Mouse (Mus musculus): Measurements from ENCODE around the gene Epha4. TPM values are rescaled to one million over a fixed set of nuclear protein-coding genes. Genes with fewer than 3 reads are reported as not detected.

Gene Epha4
- total RNA-seq, 2 experiments from 2014 or later, result 298 to 325 TPM

GRCm38 (mm10) chr1:77444648-77445047 is 70.2 kb downstream of the Epha4 start:
- no peak for DNase-seq

- no peak for DNase-seq
These were observed 72.9 kb downstream of the Epha4 start for GRCm38 (mm10) chr1:77441987-77442386.

- no peak for DNase-seq
These were observed 73.5 kb downstream of the Epha4 start for GRCm38 (mm10) chr1:77441401-77441800.

GRCm38 (mm10) chr1:77440512-77440911 is 74.4 kb downstream of the Epha4 start:
- DNase-seq, result no peak

- DNase-seq, result no peak
These were observed 75.4 kb downstream of the Epha4 start for GRCm38 (mm10) chr1:77439383-77440074.

GRCm38 (mm10) chr1:77438639-77439038 is 76.2 kb downstream of the Epha4 start:
- no peak for DNase-seq

GRCm38 (mm10) chr1:77437881-77438610 is 76.8 kb downstream of the Epha4 start:
- DNase-seq, result no peak

GRCm38 (mm10) chr1:77435045-77435444 is 79.8 kb downstream of the Epha4 start:
- no peak for DNase-seq

- DNase-seq, result no peak
These were observed 81.7 kb downstream of the Epha4 start for GRCm38 (mm10) chr1:77433148-77433547.

- DNase-seq, result no peak
These were observed 82.4 kb downstream of the Epha4 start for GRCm38 (mm10) chr1:77432489-77432888.

- DNase-seq, result no peak
These were observed 85.7 kb downstream of the Epha4 start for GRCm38 (mm10) chr1:77429174-77429573.

- DNase-seq, result no peak
These were observed 87.9 kb downstream of the Epha4 start for GRCm38 (mm10) chr1:77426956-77427355.

- no peak for DNase-seq
These were observed 89.7 kb downstream of the Epha4 start for GRCm38 (mm10) chr1:77425171-77425570.

- DNase-seq, result no peak
These were observed 93.8 kb downstream of the Epha4 start for GRCm38 (mm10) chr1:77421081-77421480.

- no peak for DNase-seq
These were observed 94.5 kb downstream of the Epha4 start for GRCm38 (mm10) chr1:77420348-77420747.

- no peak for DNase-seq
These were observed 98.0 kb downstream of the Epha4 start for GRCm38 (mm10) chr1:77416872-77417271.

GRCm38 (mm10) chr1:77412871-77413669 is 101.8 kb downstream of the Epha4 start:
- no peak for DNase-seq

GRCm38 (mm10) chr1:77412285-77412684 is 102.6 kb downstream of the Epha4 start:
- DNase-seq, result no peak

GRCm38 (mm10) chr1:77411222-77411621 is 103.7 kb downstream of the Epha4 start:
- DNase-seq, result no peak

GRCm38 (mm10) chr1:77410716-77411115 is 104.2 kb downstream of the Epha4 start:
- DNase-seq, result no peak

- no peak for DNase-seq
These were observed 104.7 kb downstream of the Epha4 start for GRCm38 (mm10) chr1:77410153-77410552.

- no peak for DNase-seq
These were observed 105.4 kb downstream of the Epha4 start for GRCm38 (mm10) chr1:77409509-77409908.

- DNase-seq, result no peak
These were observed 107.5 kb downstream of the Epha4 start for GRCm38 (mm10) chr1:77407417-77407816.
